Mouse (Mus musculus) spleen, postnatal 4 days (tissue): ENCODE data around the gene Nos1.

ENCODE experiments used
- DNase-seq, 2 experiments: peaks; one replicate each; pipeline ENCODE4 v3.0.0; 2022; ENCODE audit warnings: low spot score in 2 of 2

The Nos1 gene

GRCm38 (mm10) chr5:117898055-117898806 lies 117.4 kb downstream of the Nos1 start:
- no peak for DNase-seq

DNA sequence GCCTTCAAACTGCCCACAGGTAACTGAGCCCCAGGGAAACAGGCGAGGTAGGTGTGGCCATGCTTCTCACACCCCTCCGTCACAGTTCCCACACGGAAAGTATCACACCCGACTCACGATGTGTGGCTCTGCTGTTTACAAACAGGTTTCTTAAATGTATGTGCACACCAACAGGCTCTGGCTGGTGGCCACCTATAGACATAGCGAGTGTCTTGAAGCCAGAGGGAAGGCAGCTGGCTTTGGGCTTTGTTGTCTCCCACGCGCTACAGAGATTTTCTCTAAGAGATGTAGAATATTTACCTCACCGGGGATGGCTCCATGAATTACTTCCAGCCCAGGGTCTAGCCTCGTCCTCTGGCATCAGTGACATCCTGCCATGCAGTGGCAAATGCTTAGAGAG lies 118.5 kb downstream of the Nos1 start:
- DNase-seq, result no peak

- no peak for DNase-seq
Measured at GRCm38 (mm10) chr5:117900921-117901705, 120.3 kb downstream of the Nos1 start.

DNA sequence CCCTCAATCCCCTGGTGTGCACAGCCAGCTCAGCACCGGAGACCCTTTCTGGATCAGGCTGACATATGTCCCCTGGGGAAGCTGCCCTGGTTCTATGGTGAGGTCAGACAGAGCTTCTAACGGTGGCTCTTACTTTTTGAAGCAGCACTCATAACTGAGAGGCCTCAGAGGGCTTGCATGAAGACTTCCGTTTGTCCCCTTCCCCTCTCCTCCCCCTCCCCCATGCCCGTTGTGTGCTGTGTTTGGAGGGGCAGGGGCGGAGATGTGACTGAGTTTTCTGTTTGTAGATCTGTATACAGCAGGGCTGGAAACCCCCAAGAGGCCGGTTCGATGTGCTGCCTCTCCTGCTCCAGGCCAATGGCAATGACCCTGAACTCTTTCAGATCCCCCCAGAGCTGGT lies 122.7 kb downstream of the Nos1 start:
- DNase-seq, result no peak

- DNase-seq, result no peak
Measured at GRCm38 (mm10) chr5:117905728-117906127, 124.9 kb downstream of the Nos1 start.

GRCm38 (mm10) chr5:117909524-117909923 lies 128.7 kb downstream of the Nos1 start:
- DNase-seq, result no peak

GRCm38 (mm10) chr5:117916349-117916748 lies 135.5 kb downstream of the Nos1 start:
- no peak for DNase-seq

DNA sequence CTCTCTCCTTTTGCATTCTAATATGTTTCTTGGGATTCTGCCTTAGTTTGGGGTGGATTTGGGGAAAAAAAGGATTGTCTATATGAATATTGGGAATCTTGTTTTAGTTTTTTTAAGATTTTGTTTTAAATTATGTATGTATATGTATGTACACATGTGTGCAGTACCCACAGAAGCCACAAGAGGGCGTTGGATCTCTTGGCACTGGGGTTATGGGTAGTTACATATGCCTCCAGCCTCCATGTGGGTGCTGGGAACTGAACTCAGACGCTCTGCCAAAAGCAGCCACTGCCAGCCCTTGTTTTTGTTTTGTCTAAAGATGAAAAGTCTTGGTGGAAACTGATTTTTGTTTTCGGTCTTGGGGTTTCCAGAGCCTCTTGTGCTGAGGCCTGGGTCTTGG lies 136.1 kb downstream of the Nos1 start:
- DNase-seq, result no peak

DNA sequence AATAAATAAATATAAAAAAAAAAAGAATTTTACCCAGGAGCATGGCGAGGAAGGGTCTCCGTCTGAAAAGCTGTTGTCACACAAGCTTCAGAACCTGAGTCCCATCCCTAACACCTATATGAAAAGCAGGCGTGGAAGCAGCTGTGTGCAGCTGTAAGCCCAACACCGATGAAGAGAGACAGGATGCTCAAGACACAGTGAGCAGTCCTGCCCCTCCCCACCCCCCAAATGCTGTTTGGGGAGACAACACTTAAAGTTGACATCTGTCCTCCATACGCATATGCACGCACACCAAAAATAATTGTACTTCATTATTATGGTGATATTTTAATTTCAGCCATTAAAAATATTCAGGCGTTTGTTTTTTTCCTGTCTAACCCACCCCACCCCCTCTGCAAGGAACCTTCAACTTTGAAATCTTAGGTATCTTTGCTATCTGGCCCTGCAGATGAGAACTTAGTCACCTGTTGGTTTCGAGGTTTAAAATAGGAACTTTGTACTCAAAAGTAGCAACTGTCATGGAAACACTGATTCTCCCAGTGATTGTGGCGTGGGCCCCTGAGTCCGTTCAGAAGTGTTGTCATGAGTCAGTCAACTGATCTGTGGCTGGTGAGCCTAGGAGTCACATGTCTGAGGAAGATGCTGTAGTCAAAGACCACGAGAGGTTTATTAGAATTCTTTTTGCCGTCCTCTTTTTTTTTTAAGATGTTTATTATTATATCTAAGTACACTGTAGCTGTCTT lies 141.1 kb downstream of the Nos1 start:
- DNase-seq, result no peak

DNA sequence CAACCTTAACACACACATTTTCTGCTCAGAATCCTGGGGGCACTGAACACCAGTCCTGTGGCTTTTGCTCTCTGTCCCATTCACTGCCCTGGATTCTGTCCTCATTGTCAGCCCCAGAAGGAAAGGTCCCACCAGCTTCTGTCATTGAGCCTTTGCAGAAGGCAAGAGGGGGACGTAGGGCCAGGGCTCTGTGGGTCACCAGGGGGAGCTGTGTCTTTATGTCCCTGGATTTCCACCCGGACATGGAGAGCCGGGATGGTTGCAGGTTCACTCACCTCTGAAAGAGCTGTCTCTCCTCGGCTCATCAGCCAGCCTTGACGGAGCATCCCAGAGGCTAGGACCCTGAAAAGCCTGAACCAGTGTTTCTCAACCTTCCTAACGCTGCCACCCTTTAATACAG lies 142.9 kb downstream of the Nos1 start:
- no peak for DNase-seq

DNA sequence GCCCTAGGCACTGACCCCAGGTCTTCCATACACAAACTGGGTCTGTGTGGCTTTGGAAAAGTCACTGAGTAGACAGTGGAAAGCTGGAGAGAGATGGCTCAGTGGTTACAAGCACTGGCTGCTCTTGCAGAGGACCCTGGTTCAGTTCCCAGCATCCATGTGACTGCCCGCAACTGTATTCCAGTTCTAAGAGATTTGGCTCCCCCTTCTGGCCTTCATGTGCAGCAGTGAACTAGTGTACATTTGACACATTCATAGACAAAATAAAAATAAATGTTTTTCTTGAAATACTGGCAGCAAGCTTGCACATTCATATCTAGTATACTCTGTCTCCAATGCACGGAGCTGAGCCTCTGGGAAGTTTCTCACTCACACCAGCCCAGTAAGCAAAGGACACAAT lies 147.7 kb downstream of the Nos1 start:
- DNase-seq, result no peak

DNA sequence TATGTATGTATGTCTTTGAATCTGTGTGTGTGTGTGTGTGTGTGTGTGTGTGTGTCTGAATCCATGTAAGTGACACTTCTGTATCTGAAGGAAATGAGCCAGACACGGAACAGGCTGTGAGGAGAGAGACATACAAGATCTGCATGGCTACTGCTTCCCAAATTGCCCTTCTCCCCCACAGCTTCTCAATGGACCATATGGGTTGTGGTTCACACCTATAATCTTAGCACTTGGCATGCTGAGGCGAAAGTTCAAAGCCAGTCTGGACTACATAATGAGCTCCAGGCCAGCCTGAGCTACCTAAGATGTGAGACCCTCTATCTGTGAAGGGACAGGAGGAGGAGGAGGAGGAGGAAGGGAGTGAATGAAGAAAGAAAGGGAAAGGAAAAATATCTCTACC lies 151.4 kb downstream of the Nos1 start:
- DNase-seq, result no peak

- peak; percentile 67 to 90 for DNase-seq
Measured at GRCm38 (mm10) chr5:117932862-117933261, 152.0 kb downstream of the Nos1 start.

GRCm38 (mm10) chr5:117936346-117936745 lies 155.5 kb downstream of the Nos1 start:
- DNase-seq, result no peak

- no peak for DNase-seq
Measured at GRCm38 (mm10) chr5:117937186-117937585, 156.4 kb downstream of the Nos1 start.

DNA sequence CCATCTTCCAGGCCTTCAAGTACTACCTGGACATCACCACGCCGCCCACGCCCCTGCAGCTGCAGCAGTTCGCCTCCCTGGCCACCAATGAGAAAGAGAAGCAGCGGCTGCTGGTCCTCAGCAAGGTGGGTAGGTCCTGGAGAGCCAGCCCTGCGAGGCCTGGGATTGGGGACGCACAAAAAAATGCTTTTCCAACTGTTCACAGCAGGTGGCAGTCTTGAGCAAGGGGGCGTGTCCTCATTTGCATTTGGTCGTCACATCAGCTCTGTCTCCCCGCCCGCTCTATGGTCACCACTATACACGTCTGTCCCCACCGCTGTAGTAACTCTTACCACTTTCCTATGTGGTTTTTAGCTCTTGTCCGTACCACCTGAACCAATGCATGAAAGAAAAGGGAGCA lies 157.3 kb downstream of the Nos1 start:
- peak; percentile 55 to 80 for DNase-seq

GRCm38 (mm10) chr5:117939402-117939801 lies 158.6 kb downstream of the Nos1 start:
- no peak for DNase-seq

DNA sequence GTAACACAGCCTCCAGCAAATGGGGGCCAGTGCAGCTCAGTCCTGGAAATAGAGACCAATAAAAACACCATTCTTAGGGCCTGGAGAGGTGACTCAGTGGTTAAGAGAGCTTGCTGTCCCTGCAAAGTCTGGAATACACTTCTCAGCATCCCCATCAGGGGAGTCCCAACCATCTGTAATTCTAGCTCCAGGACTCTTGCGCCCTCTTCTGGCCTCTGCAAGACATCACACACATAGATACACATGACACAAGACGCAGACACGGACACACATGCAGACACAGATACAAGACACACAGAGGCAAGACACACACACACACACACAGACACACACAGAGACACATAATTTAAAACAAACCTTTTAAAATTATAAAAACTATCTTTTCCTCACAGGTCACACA lies 160.7 kb downstream of the Nos1 start:
- no peak for DNase-seq

DNA sequence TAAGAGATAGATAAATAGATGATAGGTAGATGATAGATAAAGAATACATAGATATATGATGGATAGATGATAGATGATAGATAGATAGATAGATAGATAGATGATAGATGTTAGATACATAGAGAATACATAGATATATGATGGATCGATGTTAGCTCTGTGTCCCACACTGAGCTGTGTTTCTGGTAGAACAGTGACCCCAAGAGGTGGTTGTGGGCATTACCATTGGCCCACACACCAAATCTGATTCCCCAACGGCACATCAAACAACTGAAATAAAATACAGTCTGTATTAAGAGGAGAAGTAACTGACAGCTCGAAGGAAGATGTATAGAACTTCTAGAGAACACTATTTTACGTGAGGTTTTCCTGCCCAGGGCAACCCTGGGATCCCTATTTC lies 165.8 kb downstream of the Nos1 start:
- DNase-seq, result no peak

- no peak for DNase-seq
Measured at GRCm38 (mm10) chr5:117949393-117949792, 168.6 kb downstream of the Nos1 start.

GRCm38 (mm10) chr5:117953893-117954292 lies 173.1 kb downstream of the Nos1 start:
- no peak for DNase-seq

GRCm38 (mm10) chr5:117954429-117954828 lies 173.6 kb downstream of the Nos1 start:
- DNase-seq, result no peak
